Mouse (Mus musculus) lung, embryonic 16.5 days (tissue): ENCODE measurements at regions not wholly inside any gene's neighbourhood (a gene's known extent, or its start where the extent isn't known, plus 50 kb on each side); places are given as distances from the start of the nearest gene placed in this dataset.

ENCODE experiments used
- ATAC-seq: fragments of 200-750 bp; cut with Nextera tagmentation; 2 replicates; pipeline ENCODE4 v1.8.0; 2017; ENCODE audit warnings: low read depth, mild to moderate bottlenecking, moderate library complexity
- H3K27ac ChIP-seq: fragments of 300-500 bp; sonication (generic); 2 replicates; pipeline ENCODE4 v1.5.1; 2014; ENCODE audit warnings: mild to moderate bottlenecking, control low read depth, low read length
- H3K27me3 ChIP-seq: fragments of 300-500 bp; sonication (generic); 2 replicates; pipeline ENCODE4 v1.6.1; 2014; ENCODE audit warnings: low read depth, low read length, mixed read lengths; ENCODE audit not compliant: control insufficient read depth, insufficient read depth
- H3K36me3 ChIP-seq: fragments of 300-500 bp; sonication (generic); 2 replicates; pipeline ENCODE4 v1.6.1; 2014; ENCODE audit warnings: low read length; ENCODE audit not compliant: control insufficient read depth, insufficient read depth
- H3K4me1 ChIP-seq: fragments of 300-500 bp; sonication (generic); replicated peaks from 2 replicates; pipeline ENCODE4 v1.6.1; 2014; ENCODE audit warnings: low read length, mixed read lengths; ENCODE audit not compliant: control insufficient read depth, insufficient read depth
- H3K4me2 ChIP-seq: fragments of 300-500 bp; sonication (generic); 2 replicates; pipeline ENCODE4 v1.6.1; 2014; ENCODE audit warnings: low read depth, low read length, control low read depth
- H3K4me3 ChIP-seq: fragments of 300-500 bp; sonication (generic); 2 replicates; pipeline ENCODE4 v1.5.1; 2014; ENCODE audit warnings: mild to moderate bottlenecking, low read length, control low read depth
- H3K9ac ChIP-seq: fragments of 300-500 bp; sonication (generic); 2 replicates; pipeline ENCODE4 v1.6.1; 2014; ENCODE audit warnings: low read length, control low read depth
- H3K9me3 ChIP-seq: fragments of 300-500 bp; sonication (generic); 2 replicates; pipeline ENCODE4 v1.6.1; 2016; ENCODE audit warnings: low read length; ENCODE audit not compliant: control insufficient read depth
- WGBS: fragments of 180-500 bp; shearing (Covaris S2); extraction: QIAGEN DNeasy Blood & Tissue Kit; methylation state at CpG from one replicate; pipeline ENCODE4 v1.1.7; 2014; 5-methylcytosine and 5-hydroxymethylcytosine counted together

GRCm38 (mm10) chr17:9750046-9750445 lies 80.5 kb upstream of the Pabpc6 start:
- WGBS, result 82% methylated on average over 8 of the region's 8 CpGs
- Histone ChIP-seq H3K4me1 (no peaks in the 10 kb centered on the region), H3K4me3 (no peak overlapping the region), H3K4me2 (no peak overlapping the region), H3K36me3 (no peaks in the 10 kb centered on the region), H3K9me3 (no peaks in the 10 kb centered on the region), H3K9ac (no peak overlapping the region), H3K27ac (no peak overlapping the region), H3K27me3 (no peaks in the 10 kb centered on the region)
- ATAC-seq, result no peak

- no peaks in the 10 kb centered on the region for H3K9me3 ChIP-seq
- H3K4me1 ChIP-seq, result no peaks in the 10 kb centered on the region
- H3K27ac ChIP-seq, result no peak overlapping the region
- no peaks in the 10 kb centered on the region for H3K36me3 ChIP-seq
- H3K4me2 ChIP-seq, result no peak overlapping the region
- H3K27me3 ChIP-seq, result no peaks in the 10 kb centered on the region
- no peak overlapping the region for H3K4me3 ChIP-seq
- WGBS, result 92% methylated on average over 3 of the region's 3 CpGs
- H3K9ac ChIP-seq, result no peak overlapping the region
- no peak for ATAC-seq
These were observed 79.8 kb upstream of the Pabpc6 start for GRCm38 (mm10) chr17:9749301-9749700.

- WGBS, result 90% methylated on average over 2 of the region's 2 CpGs
- no peaks in the 10 kb centered on the region for H3K9me3 ChIP-seq
- H3K4me1 ChIP-seq, result no peaks in the 10 kb centered on the region
- no peak overlapping the region for H3K4me2 ChIP-seq
- H3K27ac ChIP-seq, result no peak overlapping the region
- no peak overlapping the region for H3K4me3 ChIP-seq
- no peaks in the 10 kb centered on the region for H3K27me3 ChIP-seq
- no peaks in the 10 kb centered on the region for H3K36me3 ChIP-seq
- ATAC-seq, result no peak
- no peak overlapping the region for H3K9ac ChIP-seq
These were observed 78.4 kb upstream of the Pabpc6 start for GRCm38 (mm10) chr17:9747893-9748292.

GRCm38 (mm10) chr17:9743342-9743741 lies 73.8 kb upstream of the Pabpc6 start:
- no peaks in the 10 kb centered on the region for H3K36me3 ChIP-seq
- no peak overlapping the region for H3K4me2 ChIP-seq
- H3K9me3 ChIP-seq, result no peaks in the 10 kb centered on the region
- H3K27ac ChIP-seq, result no peak overlapping the region
- no peak overlapping the region for H3K4me3 ChIP-seq
- no peaks in the 10 kb centered on the region for H3K4me1 ChIP-seq
- no peaks in the 10 kb centered on the region for H3K27me3 ChIP-seq
- WGBS, result 54% methylated on average over 5 of the region's 5 CpGs
- ATAC-seq, result no peak
- H3K9ac ChIP-seq, result no peak overlapping the region

- whole genome bisulfite sequencing, result 77% methylated on average over 5 of the region's 5 CpGs
- Histone ChIP-seq H3K4me2 (no peak overlapping the region), H3K9ac (no peak overlapping the region), H3K27me3 (no peaks in the 10 kb centered on the region), H3K27ac (no peak overlapping the region), H3K9me3 (no peaks in the 10 kb centered on the region), H3K4me1 (no peaks in the 10 kb centered on the region), H3K4me3 (no peak overlapping the region), H3K36me3 (no peaks in the 10 kb centered on the region)
- ATAC-seq, result no peak
These were observed 71.8 kb upstream of the Pabpc6 start for GRCm38 (mm10) chr17:9741321-9741720.

GRCm38 (mm10) chr17:9729020-9729419 lies 59.5 kb upstream of the Pabpc6 start:
- WGBS, result 37% methylated on average over 3 of the region's 3 CpGs

GRCm38 (mm10) chr17:9725704-9726469 lies 56.4 kb upstream of the Pabpc6 start:
- no peak overlapping the region for H3K4me3 ChIP-seq
- ATAC-seq, result no peak
- H3K4me2 ChIP-seq, result no peak overlapping the region
- 58% methylated on average over 10 of the region's 10 CpGs for WGBS
- H3K9me3 ChIP-seq, result no peaks in the 10 kb centered on the region
- no peaks in the 10 kb centered on the region for H3K36me3 ChIP-seq
- H3K27ac ChIP-seq, result no peak overlapping the region
- no peaks in the 10 kb centered on the region for H3K4me1 ChIP-seq
- H3K27me3 ChIP-seq, result no peaks in the 10 kb centered on the region
- no peak overlapping the region for H3K9ac ChIP-seq

More at GRCm38 (mm10) chr17:9729020-9729419, 59.5 kb upstream of the Pabpc6 start:
- ATAC-seq, result no peak
- Histone ChIP-seq H3K27me3 (no peaks in the 10 kb centered on the region), H3K9ac (no peak overlapping the region), H3K4me3 (no peak overlapping the region), H3K27ac (no peak overlapping the region), H3K4me2 (no peak overlapping the region), H3K36me3 (no peaks in the 10 kb centered on the region), H3K4me1 (no peaks in the 10 kb centered on the region), H3K9me3 (no peaks in the 10 kb centered on the region)

- no peaks in the 10 kb centered on the region for H3K9me3 ChIP-seq
- H3K27me3 ChIP-seq, result no peaks in the 10 kb centered on the region
- H3K27ac ChIP-seq, result no peak overlapping the region
- no peak overlapping the region for H3K9ac ChIP-seq
- H3K36me3 ChIP-seq, result no peaks in the 10 kb centered on the region
- ATAC-seq, result peak; percentile 57
- H3K4me3 ChIP-seq, result no peak overlapping the region
- WGBS, result 33% methylated on average over 4 of the region's 4 CpGs
- no peaks in the 10 kb centered on the region for H3K4me1 ChIP-seq
- no peak overlapping the region for H3K4me2 ChIP-seq
These were observed 54.0 kb upstream of the Pabpc6 start for GRCm38 (mm10) chr17:9723484-9723883.

- no peaks in the 10 kb centered on the region for H3K4me1 ChIP-seq
- 16% methylated on average over 4 of the region's 4 CpGs for WGBS
These were observed 53.2 kb upstream of the Pabpc6 start for GRCm38 (mm10) chr17:9722709-9723108.

More at GRCm38 (mm10) chr17:9722709-9723108, 53.2 kb upstream of the Pabpc6 start:
- no peak for ATAC-seq
- Histone ChIP-seq H3K27ac (no peak overlapping the region), H3K36me3 (no peaks in the 10 kb centered on the region), H3K9ac (no peak overlapping the region), H3K4me3 (no peak overlapping the region), H3K4me2 (no peak overlapping the region), H3K27me3 (no peaks in the 10 kb centered on the region), H3K9me3 (no peaks in the 10 kb centered on the region)
